Mouse (Mus musculus): ENCODE measurements around the gene Trpm3. TPM values are rescaled to one million over a fixed set of nuclear protein-coding genes. Genes with fewer than 3 reads are reported as not detected.

Trpm3 gene
- polyA plus RNA-seq, 1 experiment = 1.2 TPM

DNA sequence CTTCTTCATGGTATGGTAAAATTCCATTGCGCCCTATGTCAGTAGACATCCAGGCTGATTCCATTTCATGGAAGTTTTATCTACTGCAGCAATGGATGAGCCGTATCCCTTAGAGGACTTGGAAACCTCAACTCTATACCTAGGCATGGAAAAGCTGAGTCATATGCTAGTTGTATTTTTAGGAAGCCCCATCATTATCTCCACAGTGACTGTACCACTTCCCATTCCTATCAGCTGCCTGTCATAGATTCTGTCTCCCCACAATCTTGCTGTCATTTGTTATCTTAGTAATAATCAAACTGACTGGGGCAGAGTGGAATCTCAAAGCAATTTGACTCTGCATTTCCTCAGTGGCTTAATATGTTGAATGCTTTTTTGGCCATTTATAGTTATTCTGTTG lies 169.2 kb downstream of the Trpm3 start:
- TF ChIP-seq POLR2A (IDR thresholded peaks at IDR 0.05; ENCODE audit: control insufficient read depth, low read depth, low read length) (no peak), CTCF (IDR thresholded peaks at IDR 0.05; ENCODE audit: control insufficient read depth, insufficient read depth, insufficient replicate concordance, low read depth, low read length) (no peak)
- Histone ChIP-seq H3K4me3 (ENCODE audit: control insufficient read depth, low read depth, low read length) (no peak overlapping the region), H3K4me1 (ENCODE audit: control insufficient read depth, insufficient read depth, low read length) (peaks cover 2% of the 10 kb centered on the region; the same call in 1 of the 2 replicates), H3K36me3 (ENCODE audit: control insufficient read depth, insufficient read depth, low read length) (no peaks in the 10 kb centered on the region), H3K27me3 (ENCODE audit: control insufficient read depth, insufficient read depth, low read length) (no peaks in the 10 kb centered on the region), H3K27ac (ENCODE audit: control insufficient read depth, insufficient read depth, low read depth, low read length) (no peak overlapping the region)

DNA sequence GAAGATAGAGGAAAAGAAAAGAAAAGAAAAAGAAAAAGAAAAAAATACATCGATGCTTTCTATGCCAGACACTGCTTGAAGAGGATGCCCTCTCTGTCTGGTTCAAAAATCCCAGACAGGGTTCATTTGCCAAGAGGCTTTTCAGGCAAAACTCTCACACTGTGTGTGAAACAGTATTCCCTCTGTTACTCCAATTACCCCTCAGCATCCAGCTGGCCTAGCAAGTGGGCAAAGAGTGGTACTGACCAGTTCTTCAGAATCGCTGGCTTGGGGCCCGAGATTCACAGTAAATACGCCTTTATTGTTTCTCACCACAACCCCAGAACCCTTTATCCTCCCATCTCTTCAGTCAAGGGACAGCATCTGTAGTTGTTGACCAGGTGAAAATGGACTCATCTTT lies 178.5 kb downstream of the Trpm3 start:
- TF ChIP-seq CTCF (IDR thresholded peaks at IDR 0.05; ENCODE audit: control insufficient read depth, insufficient read depth, insufficient replicate concordance, low read depth, low read length) = no peak
- TF ChIP-seq POLR2A (IDR thresholded peaks at IDR 0.05; ENCODE audit: control insufficient read depth, low read depth, low read length) = no peak
- Histone ChIP-seq H3K27me3 (ENCODE audit: control insufficient read depth, insufficient read depth, low read length) (no peaks in the 10 kb centered on the region), H3K4me1 (ENCODE audit: control insufficient read depth, insufficient read depth, low read length) (no peaks in the 10 kb centered on the region)

DNA sequence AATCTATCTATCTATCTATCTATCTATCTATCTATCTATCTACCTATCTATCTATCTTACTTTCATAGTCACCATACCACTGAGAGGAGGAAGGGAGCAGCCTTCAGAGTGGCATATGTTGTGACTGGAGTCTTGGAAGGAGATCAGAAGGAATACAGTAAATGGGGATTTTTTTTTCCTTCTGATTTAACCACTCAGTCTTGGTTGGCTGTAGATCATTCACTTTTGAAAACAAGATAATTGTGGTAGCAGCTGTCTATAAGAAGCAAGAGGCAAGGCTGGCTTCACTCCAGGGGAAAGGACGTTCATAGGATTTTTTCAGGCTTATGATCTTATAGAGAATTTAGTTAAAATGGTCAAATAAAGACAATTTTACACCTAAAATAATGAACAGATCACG lies 188.0 kb downstream of the Trpm3 start:
- Histone ChIP-seq H3K4me1 (ENCODE audit: control insufficient read depth, insufficient read depth, low read length) (no peaks in the 10 kb centered on the region), H3K36me3 (ENCODE audit: control insufficient read depth, insufficient read depth, low read length) (no peaks in the 10 kb centered on the region), H3K27ac (ENCODE audit: control insufficient read depth, insufficient read depth, low read depth, low read length) (no peak overlapping the region), H3K27me3 (ENCODE audit: control insufficient read depth, insufficient read depth, low read length) (no peaks in the 10 kb centered on the region), H3K4me3 (ENCODE audit: control insufficient read depth, low read depth, low read length) (no peak overlapping the region)
- no peak for TF ChIP-seq POLR2A (IDR thresholded peaks at IDR 0.05; ENCODE audit: control insufficient read depth, low read depth, low read length)
- TF ChIP-seq CTCF (IDR thresholded peaks at IDR 0.05; ENCODE audit: control insufficient read depth, insufficient read depth, insufficient replicate concordance, low read depth, low read length) = no peak

More for the DNA sequence above, 178.5 kb downstream of the Trpm3 start:
- Histone ChIP-seq H3K36me3 (ENCODE audit: control insufficient read depth, insufficient read depth, low read length) (no peaks in the 10 kb centered on the region), H3K27ac (ENCODE audit: control insufficient read depth, insufficient read depth, low read depth, low read length) (no peak overlapping the region), H3K4me3 (ENCODE audit: control insufficient read depth, low read depth, low read length) (no peak overlapping the region)

DNA sequence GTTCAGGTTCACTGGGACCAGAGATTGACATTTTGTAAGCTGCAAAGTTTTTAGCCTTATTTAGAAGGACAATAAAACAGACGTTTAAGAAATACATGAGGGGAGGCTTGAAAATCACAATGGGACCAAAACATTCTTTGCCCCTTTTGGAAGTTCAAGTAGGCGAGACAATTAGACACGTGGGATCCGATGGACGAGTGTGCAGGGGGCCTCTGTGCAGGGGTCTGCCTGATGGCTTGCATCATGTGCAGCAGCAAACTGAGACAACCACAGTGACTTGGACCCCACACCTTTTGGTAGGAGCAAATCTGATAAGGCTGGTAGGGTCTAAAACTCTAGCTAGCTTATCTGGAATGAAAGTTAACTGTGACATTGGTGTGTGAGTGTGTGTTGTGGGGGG lies 188.4 kb downstream of the Trpm3 start:
- Histone ChIP-seq H3K27me3 (ENCODE audit: control insufficient read depth, insufficient read depth, low read length) (no peaks in the 10 kb centered on the region), H3K36me3 (ENCODE audit: control insufficient read depth, insufficient read depth, low read length) (no peaks in the 10 kb centered on the region), H3K4me3 (ENCODE audit: control insufficient read depth, low read depth, low read length) (no peak overlapping the region), H3K27ac (ENCODE audit: control insufficient read depth, insufficient read depth, low read depth, low read length) (no peak overlapping the region), H3K4me1 (ENCODE audit: control insufficient read depth, insufficient read depth, low read length) (no peaks in the 10 kb centered on the region)
- TF ChIP-seq POLR2A (IDR thresholded peaks at IDR 0.05; ENCODE audit: control insufficient read depth, low read depth, low read length) (no peak), CTCF (IDR thresholded peaks at IDR 0.05; ENCODE audit: control insufficient read depth, insufficient read depth, insufficient replicate concordance, low read depth, low read length) (no peak)

DNA sequence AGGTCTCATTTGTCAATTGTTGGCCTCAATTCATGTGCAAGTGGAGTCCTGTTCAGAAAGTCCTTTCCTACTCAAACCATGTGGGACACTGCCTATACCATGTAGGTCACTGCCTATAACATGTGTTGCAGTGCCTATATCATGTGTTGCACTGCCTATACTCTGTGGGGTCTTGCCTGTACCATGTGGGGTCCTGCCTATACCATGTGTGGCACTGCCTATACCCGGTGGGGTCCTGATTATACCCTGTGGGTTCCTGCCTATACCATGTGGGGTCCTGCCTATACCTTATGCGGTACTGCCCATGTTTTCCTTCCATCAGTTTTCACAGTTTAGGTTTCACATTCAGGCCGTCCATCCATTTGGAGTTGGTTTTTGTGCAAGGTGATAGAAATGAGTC lies 197.4 kb downstream of the Trpm3 start:
- Histone ChIP-seq H3K27me3 (ENCODE audit: control insufficient read depth, insufficient read depth, low read length) (no peaks in the 10 kb centered on the region), H3K4me1 (ENCODE audit: control insufficient read depth, insufficient read depth, low read length) (no peaks in the 10 kb centered on the region), H3K27ac (ENCODE audit: control insufficient read depth, insufficient read depth, low read depth, low read length) (no peak overlapping the region), H3K36me3 (ENCODE audit: control insufficient read depth, insufficient read depth, low read length) (no peaks in the 10 kb centered on the region), H3K4me3 (ENCODE audit: control insufficient read depth, low read depth, low read length) (no peak overlapping the region)
- no peak for TF ChIP-seq CTCF (IDR thresholded peaks at IDR 0.05; ENCODE audit: control insufficient read depth, insufficient read depth, insufficient replicate concordance, low read depth, low read length)
- TF ChIP-seq POLR2A (IDR thresholded peaks at IDR 0.05; ENCODE audit: control insufficient read depth, low read depth, low read length) = no peak

DNA sequence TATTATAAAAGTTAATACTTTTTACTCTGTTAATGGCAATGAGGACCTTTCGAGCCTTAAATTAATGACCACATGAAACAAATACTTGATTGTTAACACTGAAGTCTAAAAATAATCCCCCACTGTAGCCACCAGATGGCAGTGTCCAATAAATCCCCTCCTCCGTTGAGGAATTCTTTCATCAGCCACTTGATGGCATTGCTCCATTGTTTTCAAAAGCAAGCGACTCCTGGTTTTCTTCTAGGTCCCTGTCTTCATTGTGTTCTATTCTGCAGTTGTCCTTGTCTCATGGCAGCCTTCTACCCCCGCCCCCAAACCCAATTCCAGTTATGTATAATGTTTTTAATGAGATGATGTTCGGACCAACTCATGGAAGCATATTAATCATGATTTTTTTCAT lies 198.6 kb downstream of the Trpm3 start:
- Histone ChIP-seq H3K27me3 (ENCODE audit: control insufficient read depth, insufficient read depth, low read length) (no peaks in the 10 kb centered on the region), H3K4me1 (ENCODE audit: control insufficient read depth, insufficient read depth, low read length) (no peaks in the 10 kb centered on the region)

DNA sequence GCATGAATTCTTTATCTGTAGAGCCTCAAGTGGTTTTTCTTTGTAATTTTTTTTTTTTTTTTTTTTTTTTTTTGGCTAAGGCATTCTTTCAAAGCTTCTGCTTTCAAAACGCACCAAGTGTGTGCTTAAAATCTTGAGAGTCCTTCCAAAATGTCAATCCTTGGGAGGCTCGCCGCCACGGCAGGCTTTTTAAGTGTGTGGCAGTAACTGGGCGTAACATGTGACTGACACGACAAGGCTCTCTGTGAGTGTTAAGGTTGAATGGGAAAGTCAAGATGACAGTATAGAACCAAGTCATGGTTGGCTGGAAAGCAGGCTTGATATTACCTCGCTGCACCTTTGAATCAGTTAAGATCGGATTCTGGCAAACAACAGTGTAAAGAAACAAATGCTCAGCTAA lies 200.1 kb downstream of the Trpm3 start:
- Histone ChIP-seq H3K4me1 (ENCODE audit: control insufficient read depth, insufficient read depth, low read length) (no peaks in the 10 kb centered on the region), H3K27ac (ENCODE audit: control insufficient read depth, insufficient read depth, low read depth, low read length) (no peak overlapping the region), H3K36me3 (ENCODE audit: control insufficient read depth, insufficient read depth, low read length) (no peaks in the 10 kb centered on the region), H3K27me3 (ENCODE audit: control insufficient read depth, insufficient read depth, low read length) (no peaks in the 10 kb centered on the region), H3K4me3 (ENCODE audit: control insufficient read depth, low read depth, low read length) (no peak overlapping the region)
- TF ChIP-seq CTCF (IDR thresholded peaks at IDR 0.05; ENCODE audit: control insufficient read depth, insufficient read depth, insufficient replicate concordance, low read depth, low read length) (no peak), POLR2A (IDR thresholded peaks at IDR 0.05; ENCODE audit: control insufficient read depth, low read depth, low read length) (no peak)

More for the DNA sequence above, 198.6 kb downstream of the Trpm3 start:
- TF ChIP-seq POLR2A (IDR thresholded peaks at IDR 0.05; ENCODE audit: control insufficient read depth, low read depth, low read length) (no peak), CTCF (IDR thresholded peaks at IDR 0.05; ENCODE audit: control insufficient read depth, insufficient read depth, insufficient replicate concordance, low read depth, low read length) (no peak)
- Histone ChIP-seq H3K4me3 (ENCODE audit: control insufficient read depth, low read depth, low read length) (no peak overlapping the region), H3K27ac (ENCODE audit: control insufficient read depth, insufficient read depth, low read depth, low read length) (no peak overlapping the region), H3K36me3 (ENCODE audit: control insufficient read depth, insufficient read depth, low read length) (no peaks in the 10 kb centered on the region)

DNA sequence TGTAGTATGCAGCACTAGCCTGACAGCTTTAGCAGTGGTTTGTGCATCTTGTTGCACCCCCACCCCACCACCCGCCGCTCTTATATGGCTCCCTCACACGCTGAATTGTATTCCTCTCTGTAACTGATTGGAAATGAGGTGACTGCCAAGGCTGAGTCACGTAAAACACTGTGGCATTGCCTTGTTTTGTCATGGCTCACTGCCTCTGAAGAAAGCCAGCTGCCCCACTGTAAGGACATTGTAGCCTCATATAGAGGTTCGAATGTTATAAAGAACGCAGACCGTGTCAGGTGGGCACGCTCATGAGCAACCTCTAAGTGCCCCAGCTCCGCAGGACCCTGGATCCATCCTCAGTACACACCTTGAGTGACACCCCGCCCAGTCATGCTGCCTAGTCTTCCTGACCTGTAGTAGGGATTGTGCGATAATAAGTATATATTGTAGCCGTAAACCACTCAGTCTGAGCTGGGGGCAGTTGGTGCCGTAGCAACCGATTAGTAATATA lies 215.2 kb downstream of the Trpm3 start:
- Histone ChIP-seq H3K4me3 (ENCODE audit: control insufficient read depth, low read depth, low read length) (peak overlapping the region; percentile 23), H3K27me3 (ENCODE audit: control insufficient read depth, insufficient read depth, low read length) (no peaks in the 10 kb centered on the region), H3K4me1 (ENCODE audit: control insufficient read depth, insufficient read depth, low read length) (peaks cover 6% of the 10 kb centered on the region), H3K36me3 (ENCODE audit: control insufficient read depth, insufficient read depth, low read length) (no peaks in the 10 kb centered on the region), H3K27ac (ENCODE audit: control insufficient read depth, insufficient read depth, low read depth, low read length) (no peak overlapping the region)
- TF ChIP-seq CTCF (IDR thresholded peaks at IDR 0.05; ENCODE audit: control insufficient read depth, insufficient read depth, insufficient replicate concordance, low read depth, low read length) = no peak
- TF ChIP-seq POLR2A (IDR thresholded peaks at IDR 0.05; ENCODE audit: control insufficient read depth, low read depth, low read length) = no peak
